Mouse (Mus musculus) ES-E14 (cell line): ENCODE results near the gene Sytl3.
"Not testable (repeated sequence)": the region's sequence is repeated elsewhere in the genome, so short reads cannot be mapped to it uniquely, and the experiment has no call there.

ENCODE experiments used
- CHD2 ChIP-seq: IDR thresholded peaks from 2 replicates; pipeline ENCODE4 v1.6.1; 2014; ENCODE audit warnings: mild to moderate bottlenecking, low read depth, low read length, inconsistent platforms
- ZC3H11A ChIP-seq: IDR thresholded peaks from 2 replicates; pipeline ENCODE4 v1.6.1; 2012; ENCODE audit warnings: low read depth, mild to moderate bottlenecking, inconsistent platforms, low read length, borderline replicate concordance
- ZNF384 ChIP-seq: IDR thresholded peaks from 2 replicates; pipeline ENCODE4 v1.6.1; 2012; ENCODE audit warnings: low read depth, low read length, inconsistent platforms

DNA sequence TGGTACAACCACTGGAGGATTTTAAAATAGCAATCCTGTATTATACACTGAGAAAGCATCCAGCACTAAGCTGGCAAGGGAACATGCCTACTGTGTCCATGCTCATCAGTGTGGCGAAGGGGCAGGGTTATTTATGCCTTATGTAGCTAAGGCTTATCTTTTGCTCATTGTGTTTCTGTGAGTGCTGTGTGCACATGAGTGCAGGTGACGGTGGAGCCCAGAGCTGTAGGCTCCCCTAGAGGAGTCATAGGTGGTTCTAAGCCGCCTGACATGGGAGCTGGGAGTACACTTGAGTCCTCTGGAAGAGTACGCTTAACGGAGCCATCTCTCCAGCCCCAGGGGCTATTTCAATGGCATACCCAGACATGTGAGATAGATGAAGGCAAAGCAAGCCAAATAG lies 39.6 kb upstream of the Sytl3 start:
- TF ChIP-seq ZNF384, ZC3H11A, CHD2: not testable (repeated sequence)
